Mouse (Mus musculus): Measurements from ENCODE around the gene Fam78a. TPM values are rescaled to one million over a fixed set of nuclear protein-coding genes. Genes with fewer than 3 reads are reported as not detected.

The Fam78a gene
- polyA plus RNA-seq, 1 experiment from 2014 or later = 0.62 TPM

GRCm38 (mm10) chr2:32094001-32094707 lies 9.5 kb upstream of the Fam78a start:
- H3K4me3 ChIP-seq = no peak overlapping the region
- 0 out of 2 replicates have a peak, but pooled peaks cover 13% of the 10 kb centered on the region for H3K27me3 ChIP-seq
- H3K27ac ChIP-seq (replicated peaks) = no peak overlapping the region
- H3K4me2 ChIP-seq = no peak overlapping the region
- 0 out of 2 replicates have a peak, but pooled peaks cover 3% of the 10 kb centered on the region for H3K36me3 ChIP-seq
- 87% methylated on average over 7 of the region's 7 CpGs for WGBS
- H3K9me3 ChIP-seq = no peaks in the 10 kb centered on the region
- no peak for ATAC-seq (ENCODE audit: low FRiP score, low read depth)
- H3K9ac ChIP-seq = no peak overlapping the region
- peaks cover 26% of the 10 kb centered on the region for H3K4me1 ChIP-seq (replicated peaks)

GRCm38 (mm10) chr2:32091956-32092355 lies 7.3 kb upstream of the Fam78a start:
- Histone ChIP-seq H3K4me2 (no peak overlapping the region), H3K4me3 (no peak overlapping the region), H3K27ac (replicated peaks) (no peak overlapping the region), H3K9ac (no peak overlapping the region), H3K4me1 (replicated peaks) (peaks cover 24% of the 10 kb centered on the region), H3K27me3 (peaks cover 28% of the 10 kb centered on the region), H3K36me3 (no peaks in the 10 kb centered on the region), H3K9me3 (no peaks in the 10 kb centered on the region)
- WGBS = 70% methylated on average over 3 of the region's 3 CpGs
- no peak for ATAC-seq (ENCODE audit: low FRiP score, low read depth)

GRCm38 (mm10) chr2:32090145-32090544 lies 5.5 kb upstream of the Fam78a start:
- Histone ChIP-seq H3K27ac (replicated peaks) (no peak overlapping the region), H3K9ac (no peak overlapping the region), H3K4me2 (no peak overlapping the region), H3K36me3 (no peaks in the 10 kb centered on the region), H3K27me3 (peaks cover 29% of the 10 kb centered on the region), H3K4me3 (no peak overlapping the region), H3K4me1 (replicated peaks) (peaks cover 11% of the 10 kb centered on the region), H3K9me3 (no peaks in the 10 kb centered on the region)
- no peak for ATAC-seq (ENCODE audit: low FRiP score, low read depth)
- WGBS = 41% methylated on average over 2 of the region's 2 CpGs

GRCm38 (mm10) chr2:32089606-32090005 lies 4.9 kb upstream of the Fam78a start:
- Histone ChIP-seq H3K27me3 (peaks cover 32% of the 10 kb centered on the region), H3K9me3 (no peaks in the 10 kb centered on the region), H3K9ac (no peak overlapping the region), H3K4me1 (replicated peaks) (peaks cover 11% of the 10 kb centered on the region), H3K27ac (replicated peaks) (no peak overlapping the region), H3K4me3 (no peak overlapping the region), H3K36me3 (no peaks in the 10 kb centered on the region), H3K4me2 (no peak overlapping the region)
- no peak for ATAC-seq (ENCODE audit: low FRiP score, low read depth)
- WGBS = 83% methylated on average over 3 of the region's 3 CpGs

- Histone ChIP-seq H3K4me1 (replicated peaks) (peaks cover 21% of the 10 kb centered on the region), H3K4me2 (peak overlapping the region; percentile 58), H3K27me3 (peaks cover 36% of the 10 kb centered on the region), H3K9me3 (no peaks in the 10 kb centered on the region), H3K9ac (no peak overlapping the region), H3K36me3 (no peaks in the 10 kb centered on the region), H3K4me3 (peak overlapping the region; percentile 30), H3K27ac (replicated peaks) (no peak overlapping the region)
- 4% methylated on average over 35 of the region's 35 CpGs for WGBS
- ATAC-seq (ENCODE audit: low FRiP score, low read depth) = no peak
Measured at GRCm38 (mm10) chr2:32088372-32088981, 3.8 kb upstream of the Fam78a start.

- no peak for ATAC-seq (ENCODE audit: low FRiP score, low read depth)
- WGBS = 67% methylated on average over 4 of the region's 4 CpGs
- peaks cover 44% of the 10 kb centered on the region for H3K27me3 ChIP-seq
Measured at GRCm38 (mm10) chr2:32087606-32088005, 2.9 kb upstream of the Fam78a start.

GRCm38 (mm10) chr2:32085231-32085630 lies 574 bp upstream of the Fam78a start:
- peaks cover 33% of the 10 kb centered on the region for H3K4me1 ChIP-seq (replicated peaks)
- no peaks in the 10 kb centered on the region for H3K9me3 ChIP-seq
- 78% methylated on average over 2 of the region's 2 CpGs for WGBS
- H3K9ac ChIP-seq = no peak overlapping the region
- H3K27me3 ChIP-seq = peaks cover 50% of the 10 kb centered on the region
- H3K4me3 ChIP-seq = no peak overlapping the region
- ATAC-seq (ENCODE audit: low FRiP score, low read depth) = no peak
- H3K36me3 ChIP-seq = no peaks in the 10 kb centered on the region
- no peak overlapping the region for H3K27ac ChIP-seq (replicated peaks)
- H3K4me2 ChIP-seq = no peak overlapping the region

More at GRCm38 (mm10) chr2:32087606-32088005, 2.9 kb upstream of the Fam78a start:
- no peak overlapping the region for H3K4me3 ChIP-seq
- H3K27ac ChIP-seq (replicated peaks) = no peak overlapping the region
- no peak overlapping the region for H3K9ac ChIP-seq
- no peaks in the 10 kb centered on the region for H3K9me3 ChIP-seq
- H3K36me3 ChIP-seq = no peaks in the 10 kb centered on the region
- H3K4me2 ChIP-seq = no peak overlapping the region
- H3K4me1 ChIP-seq (replicated peaks) = peaks cover 30% of the 10 kb centered on the region

- Histone ChIP-seq H3K9me3 (no peaks in the 10 kb centered on the region), H3K4me2 (peak overlapping the region; percentile 95), H3K4me1 (replicated peaks) (peaks cover 33% of the 10 kb centered on the region), H3K27ac (replicated peaks) (no peak overlapping the region), H3K27me3 (peaks cover 46% of the 10 kb centered on the region), H3K4me3 (peak overlapping the region; percentile 69), H3K36me3 (no peaks in the 10 kb centered on the region), H3K9ac (no peak overlapping the region)
- ATAC-seq (ENCODE audit: low FRiP score, low read depth) = no peak
- 22% methylated on average over 2 of the region's 2 CpGs for WGBS
Measured at GRCm38 (mm10) chr2:32084872-32085199, 179 bp upstream of the Fam78a start.

GRCm38 (mm10) chr2:32083159-32084011 lies 1.3 kb downstream of the Fam78a start:
- ATAC-seq (ENCODE audit: low FRiP score, low read depth) = peak; percentile 4; the same call in 1 of the 2 replicates
- Histone ChIP-seq H3K4me3 (peak overlapping the region; percentile 69), H3K9ac (peak overlapping the region; percentile 41), H3K27ac (replicated peaks) (no peak overlapping the region), H3K9me3 (no peaks in the 10 kb centered on the region), H3K4me1 (replicated peaks) (peaks cover 26% of the 10 kb centered on the region), H3K27me3 (peaks cover 39% of the 10 kb centered on the region), H3K36me3 (no peaks in the 10 kb centered on the region), H3K4me2 (peak overlapping the region; percentile 95)
- under 1% methylated on average over 73 of the region's 91 CpGs for WGBS

GRCm38 (mm10) chr2:32082229-32082628 lies 2.4 kb downstream of the Fam78a start:
- no peaks in the 10 kb centered on the region for H3K9me3 ChIP-seq
- H3K4me2 ChIP-seq = peak overlapping the region; percentile 95
- H3K4me3 ChIP-seq = peak overlapping the region; percentile 69
- 52% methylated on average over 2 of the region's 2 CpGs for WGBS
- H3K4me1 ChIP-seq (replicated peaks) = peaks cover 22% of the 10 kb centered on the region
- H3K9ac ChIP-seq = no peak overlapping the region
- no peak overlapping the region for H3K27ac ChIP-seq (replicated peaks)
- peaks cover 29% of the 10 kb centered on the region for H3K27me3 ChIP-seq
- no peak for ATAC-seq (ENCODE audit: low FRiP score, low read depth)
- no peaks in the 10 kb centered on the region for H3K36me3 ChIP-seq

- no peak for ATAC-seq (ENCODE audit: low FRiP score, low read depth)
- Histone ChIP-seq H3K9ac (no peak overlapping the region), H3K27me3 (peaks cover 26% of the 10 kb centered on the region), H3K36me3 (no peaks in the 10 kb centered on the region), H3K4me3 (no peak overlapping the region), H3K4me1 (replicated peaks) (peaks cover 22% of the 10 kb centered on the region), H3K4me2 (peak overlapping the region; percentile 95; the same call in 1 of the 2 replicates), H3K27ac (replicated peaks) (no peak overlapping the region), H3K9me3 (no peaks in the 10 kb centered on the region)
- WGBS = 86% methylated on average over 14 of the region's 14 CpGs
Measured at GRCm38 (mm10) chr2:32081296-32081929, 3.2 kb downstream of the Fam78a start.
